Mouse (Mus musculus) MEL-GATA-1-ER (cell line): Measurements from ENCODE around the gene Babam2.

Source experiments
- DNase-seq: peaks from one replicate; pipeline ENCODE4 v3.0.0-alpha.2; 2012; ENCODE audit warnings: low read depth; ENCODE audit errors: extremely low read depth

Babam2 gene

DNA sequence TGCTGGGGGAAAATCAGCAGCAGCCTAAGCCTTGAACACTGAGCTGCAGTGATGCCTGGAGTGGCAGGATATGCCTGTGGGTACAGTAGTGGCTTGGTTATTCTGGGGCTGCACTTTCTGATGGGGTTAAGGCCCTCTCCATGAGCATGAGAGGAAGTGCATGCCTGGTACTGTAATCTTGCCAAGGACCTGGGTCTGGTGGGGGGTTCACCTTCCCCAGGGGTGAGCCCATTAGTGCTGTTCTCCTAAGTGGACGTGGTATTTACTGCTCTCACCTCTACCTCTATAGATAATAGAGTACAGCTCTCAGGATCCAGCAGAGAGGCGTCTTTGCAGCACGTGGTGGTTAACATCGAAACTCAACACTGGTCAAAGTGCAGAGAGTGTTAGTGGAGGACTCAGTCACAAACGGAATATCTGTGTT lies 16.4 kb downstream of the Babam2 start:
- no peak for DNase-seq

DNA sequence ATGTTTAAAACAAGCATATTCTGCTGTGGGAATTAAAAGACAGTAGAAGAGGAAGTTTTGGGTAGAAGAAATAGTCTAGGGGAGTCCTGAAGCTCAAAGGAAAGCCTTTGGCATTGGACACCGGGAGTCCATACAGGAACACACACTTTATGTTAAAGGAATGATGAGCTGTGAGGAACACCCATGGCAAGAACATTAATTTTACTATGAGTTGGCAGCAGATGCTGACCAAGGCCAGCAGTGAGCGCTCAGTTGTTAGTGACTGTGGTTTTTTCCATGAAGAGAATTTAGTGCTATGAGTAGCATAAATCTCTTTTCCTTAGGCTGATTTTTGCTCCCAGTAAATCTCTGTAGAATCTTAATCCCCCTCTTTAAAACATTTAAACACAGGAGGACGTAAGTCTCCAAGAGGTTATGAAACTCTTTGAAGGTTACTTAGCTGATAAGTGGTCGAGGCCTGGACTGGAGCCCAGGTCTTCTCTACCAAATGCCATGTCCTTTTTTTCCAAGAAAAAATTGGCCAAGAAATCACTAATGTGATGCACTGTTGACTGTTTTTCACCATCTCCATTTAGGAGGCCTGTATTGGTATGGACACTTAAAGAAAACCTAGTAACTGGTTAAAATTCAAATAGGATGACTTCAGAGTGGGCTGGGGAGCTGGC lies 18.1 kb downstream of the Babam2 start:
- DNase-seq: no peak

DNA sequence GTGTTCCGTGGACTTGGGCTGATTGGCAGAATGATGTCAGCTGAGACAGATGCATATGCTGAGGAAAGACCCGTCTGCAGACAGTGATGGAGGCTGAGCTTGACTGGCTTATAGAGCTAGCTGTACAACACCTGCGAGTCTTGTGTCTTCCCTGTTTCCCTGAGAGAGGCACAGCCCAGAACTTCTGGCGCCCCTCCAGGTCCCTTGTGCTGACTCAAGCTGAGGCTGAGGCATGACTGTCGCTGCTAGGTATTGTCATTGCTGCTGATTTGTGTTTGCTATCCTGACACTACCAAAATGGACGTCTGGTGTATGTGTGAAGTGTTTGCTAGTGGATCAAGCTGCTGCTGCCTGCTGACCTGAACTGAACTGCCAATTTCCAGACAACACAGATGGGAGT lies 27.0 kb downstream of the Babam2 start:
- no peak for DNase-seq

DNA sequence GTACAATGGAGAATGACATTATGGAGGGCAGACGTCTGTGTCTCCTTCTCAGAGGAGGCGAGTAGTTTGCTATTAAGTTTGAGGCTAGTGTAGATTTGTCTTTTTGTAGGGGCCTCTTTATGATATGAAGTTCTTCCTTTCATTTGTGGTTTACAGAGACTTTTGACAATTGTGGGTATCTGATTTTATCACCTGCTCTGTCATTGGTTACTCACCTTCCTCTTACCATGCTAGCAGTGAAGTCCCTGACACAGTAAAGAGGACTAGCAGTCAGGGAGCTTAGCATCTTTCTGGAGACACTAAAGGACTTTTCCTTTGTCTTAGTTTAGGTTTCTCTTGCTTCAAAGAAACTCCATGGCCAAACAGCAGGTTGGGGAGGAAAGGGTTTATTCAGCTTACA lies 28.4 kb downstream of the Babam2 start:
- DNase-seq: peak; percentile 24

DNA sequence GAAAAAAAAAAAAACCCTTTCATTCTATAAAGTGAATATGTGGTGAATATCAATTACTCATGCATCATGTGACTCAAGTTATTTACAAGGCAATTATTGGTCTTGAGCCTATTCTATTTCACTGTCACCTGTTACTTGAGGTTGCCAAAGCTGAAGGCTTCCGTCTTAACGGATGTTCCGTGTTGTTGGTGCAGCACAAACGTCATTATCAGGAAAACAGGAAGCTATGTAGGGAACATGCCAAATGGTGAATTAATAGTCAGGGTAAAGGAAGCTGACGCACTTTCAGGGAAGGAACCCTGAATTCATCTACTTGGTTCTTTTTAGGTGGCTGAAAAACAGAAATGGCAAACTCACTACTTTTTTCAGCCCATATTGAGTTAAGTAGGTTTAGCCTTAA lies 30.0 kb downstream of the Babam2 start:
- DNase-seq: no peak

DNA sequence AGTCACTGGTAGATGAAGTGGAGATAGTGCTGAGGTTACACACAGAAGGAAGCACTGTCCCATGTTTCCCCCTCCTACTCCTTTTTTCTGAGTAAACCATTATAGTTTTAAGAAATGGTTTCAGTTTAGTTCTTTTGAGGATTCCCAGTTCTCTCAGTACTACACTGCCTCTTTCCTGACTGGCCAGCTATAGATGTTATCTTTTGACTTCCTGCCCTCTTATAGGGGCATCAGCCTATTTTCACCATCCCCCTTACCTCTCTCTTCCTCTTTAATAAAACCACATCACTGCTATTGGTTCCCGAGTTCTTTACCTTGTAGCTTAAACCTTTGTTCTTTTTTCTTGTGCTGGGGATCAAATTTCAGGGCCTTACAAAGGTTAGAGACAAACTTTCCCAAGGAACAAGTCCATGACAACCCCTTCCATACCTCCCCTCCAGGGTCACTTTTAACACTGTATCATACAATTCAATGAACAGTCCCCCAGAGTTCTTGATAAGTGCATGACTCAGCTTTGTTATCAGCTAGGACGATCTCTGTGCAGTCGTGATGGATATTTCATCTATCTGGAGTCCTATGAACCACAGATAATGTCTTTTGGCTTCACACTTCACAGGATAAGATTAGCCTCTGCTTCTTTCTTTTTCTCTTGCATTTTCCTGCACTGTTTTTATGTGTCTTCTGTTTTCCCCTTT lies 35.3 kb downstream of the Babam2 start:
- DNase-seq: peak; percentile 34

DNA sequence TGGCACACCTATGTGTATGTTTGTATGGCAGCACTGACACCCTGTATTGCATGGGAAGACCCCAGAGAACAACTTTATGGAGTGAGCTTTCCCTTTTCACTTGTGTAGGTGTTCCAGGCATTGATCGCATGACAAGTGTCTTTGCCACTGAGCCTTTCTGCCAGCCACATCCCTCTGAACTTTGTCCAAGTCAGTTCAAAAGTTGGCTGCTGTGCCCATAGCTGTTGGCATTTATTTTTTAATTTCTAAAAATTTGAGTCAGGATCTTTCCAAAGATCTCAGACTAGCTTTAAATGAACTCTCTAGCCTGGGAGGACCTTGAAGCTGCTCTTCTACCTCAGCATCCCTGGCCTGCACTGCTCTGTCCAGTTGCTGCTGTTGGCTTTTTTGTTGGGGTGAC lies 44.4 kb downstream of the Babam2 start:
- no peak for DNase-seq

DNA sequence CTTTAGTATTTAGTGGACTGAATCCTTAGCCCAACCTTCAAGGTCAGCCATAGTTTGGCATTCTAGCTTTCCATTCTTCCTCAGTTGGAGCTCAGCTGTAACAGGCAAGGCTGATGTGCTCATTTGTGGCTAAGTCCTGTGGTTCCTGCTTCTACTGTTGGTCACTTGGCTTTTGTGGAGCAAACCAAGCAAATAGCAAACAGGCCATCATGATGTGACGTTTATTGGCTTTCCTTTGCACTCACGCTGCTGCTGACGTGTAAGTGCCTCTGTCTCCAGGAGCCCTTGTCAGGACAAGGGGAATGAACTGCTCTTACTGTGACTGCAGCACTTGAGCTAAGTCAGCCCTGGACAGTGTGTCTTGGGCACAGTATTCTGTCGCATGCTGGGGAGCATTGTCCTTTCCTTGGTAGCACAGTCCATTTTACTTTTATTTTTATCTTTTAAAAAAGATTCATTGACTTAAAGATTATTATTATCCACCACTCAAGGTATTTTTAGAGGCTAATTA lies 45.1 kb downstream of the Babam2 start:
- no peak for DNase-seq

DNA sequence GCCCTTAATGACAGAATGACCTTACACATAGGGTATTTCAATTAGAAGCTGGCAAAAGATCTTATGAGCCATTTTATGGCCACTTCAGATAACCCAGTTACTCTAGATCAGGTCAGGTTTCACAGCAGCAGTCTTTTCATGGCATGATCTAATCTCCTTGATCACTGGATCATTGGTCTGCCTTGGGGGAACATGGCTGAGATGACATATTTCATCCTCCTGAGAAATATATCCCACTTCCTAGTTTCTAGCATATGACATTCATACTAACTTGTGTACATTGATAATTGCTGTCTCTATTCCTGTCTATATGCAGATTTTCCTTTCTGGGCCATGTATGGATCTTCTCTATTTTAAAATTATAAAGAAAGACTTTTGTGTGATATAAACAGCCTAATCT lies 51.9 kb downstream of the Babam2 start:
- no peak for DNase-seq

DNA sequence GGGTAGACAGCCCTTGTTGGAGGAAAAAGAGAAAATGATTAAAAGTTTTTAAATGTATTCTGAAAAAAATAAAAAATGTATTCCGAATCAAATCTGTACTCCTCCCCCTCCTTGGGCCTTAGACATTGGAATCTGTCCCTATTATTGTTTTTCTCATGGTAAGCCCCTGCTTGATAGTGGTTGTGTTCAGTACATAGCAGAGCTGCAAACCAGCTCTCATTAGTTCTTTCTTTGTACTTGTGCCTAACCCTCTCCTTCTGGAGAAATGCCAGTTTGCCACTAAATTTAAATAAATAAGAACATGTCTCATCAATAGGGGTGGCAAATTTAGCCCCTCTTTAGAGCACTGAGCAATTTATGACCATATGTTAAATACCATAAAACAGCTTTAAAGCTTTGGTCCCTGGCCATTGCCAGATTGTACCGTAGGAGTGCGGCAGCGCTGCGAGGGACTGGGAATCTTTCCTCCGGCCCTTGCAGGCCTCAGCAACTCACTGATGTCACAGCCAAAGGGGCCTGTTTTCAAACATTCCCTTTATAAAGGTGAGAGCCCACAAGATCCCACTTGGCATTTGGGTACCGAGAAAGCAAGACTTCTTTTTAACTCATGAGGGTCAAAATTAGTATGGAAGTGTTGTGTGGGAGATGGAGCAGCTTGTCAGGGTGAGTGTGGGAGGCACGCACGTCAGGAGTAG lies 52.9 kb downstream of the Babam2 start:
- DNase-seq: no peak

DNA sequence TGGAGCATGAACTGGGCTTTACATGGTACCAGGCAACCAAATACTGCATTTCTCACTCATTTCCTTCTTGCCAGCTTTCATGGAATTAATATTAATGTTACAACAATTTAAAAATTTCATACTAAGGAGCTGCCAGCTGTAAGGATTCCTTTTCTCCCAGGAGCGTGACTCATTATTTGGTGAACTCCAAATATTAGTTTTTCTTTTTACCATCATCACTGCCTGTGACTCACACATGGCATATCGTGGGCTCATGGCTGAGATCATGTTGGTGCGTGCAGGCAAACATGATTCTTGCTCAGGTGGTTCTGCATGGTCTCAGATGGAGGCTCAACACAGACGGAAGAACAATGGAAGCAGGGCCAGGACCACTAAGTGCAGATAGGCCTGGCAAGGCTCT lies 53.5 kb downstream of the Babam2 start:
- no peak for DNase-seq

DNA sequence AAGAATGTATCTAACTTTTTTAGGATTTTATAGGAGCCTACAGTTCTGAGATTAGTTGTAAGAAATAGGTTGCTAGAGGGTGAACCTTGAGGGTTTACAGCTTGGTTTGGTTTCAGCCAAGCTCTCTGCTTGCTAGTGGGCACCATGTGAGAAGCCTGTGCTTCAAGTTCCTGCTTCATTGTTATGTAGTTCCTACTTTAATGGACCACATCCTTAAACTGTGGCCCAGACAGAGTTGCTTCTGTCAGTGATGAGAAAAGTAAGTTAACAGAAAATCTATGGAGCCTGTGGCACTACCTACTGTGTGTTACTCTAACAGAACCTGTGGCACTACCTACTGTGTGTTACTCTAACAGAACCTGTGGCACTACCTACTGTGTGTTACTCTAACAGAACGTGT lies 57.1 kb downstream of the Babam2 start:
- DNase-seq: no peak

DNA sequence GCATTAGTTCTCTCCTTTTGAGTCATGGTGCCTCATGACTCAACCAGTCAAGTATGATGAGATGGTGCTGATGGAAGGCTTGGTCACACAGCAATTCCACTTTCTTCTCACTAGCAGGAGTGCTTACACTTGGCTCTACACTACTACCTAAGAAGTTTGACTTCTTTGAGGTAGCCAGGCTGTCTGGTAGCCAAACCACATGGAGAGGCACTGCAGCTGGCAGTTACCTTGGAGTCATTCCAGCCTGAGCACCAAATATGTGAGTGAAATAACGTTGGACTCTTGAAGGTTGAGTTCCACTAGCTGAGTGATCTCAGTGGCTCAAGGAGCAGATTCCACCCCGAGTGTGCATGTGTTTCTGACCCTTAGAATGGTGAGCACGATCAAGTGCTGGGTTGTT lies 57.8 kb downstream of the Babam2 start:
- DNase-seq: no peak

DNA sequence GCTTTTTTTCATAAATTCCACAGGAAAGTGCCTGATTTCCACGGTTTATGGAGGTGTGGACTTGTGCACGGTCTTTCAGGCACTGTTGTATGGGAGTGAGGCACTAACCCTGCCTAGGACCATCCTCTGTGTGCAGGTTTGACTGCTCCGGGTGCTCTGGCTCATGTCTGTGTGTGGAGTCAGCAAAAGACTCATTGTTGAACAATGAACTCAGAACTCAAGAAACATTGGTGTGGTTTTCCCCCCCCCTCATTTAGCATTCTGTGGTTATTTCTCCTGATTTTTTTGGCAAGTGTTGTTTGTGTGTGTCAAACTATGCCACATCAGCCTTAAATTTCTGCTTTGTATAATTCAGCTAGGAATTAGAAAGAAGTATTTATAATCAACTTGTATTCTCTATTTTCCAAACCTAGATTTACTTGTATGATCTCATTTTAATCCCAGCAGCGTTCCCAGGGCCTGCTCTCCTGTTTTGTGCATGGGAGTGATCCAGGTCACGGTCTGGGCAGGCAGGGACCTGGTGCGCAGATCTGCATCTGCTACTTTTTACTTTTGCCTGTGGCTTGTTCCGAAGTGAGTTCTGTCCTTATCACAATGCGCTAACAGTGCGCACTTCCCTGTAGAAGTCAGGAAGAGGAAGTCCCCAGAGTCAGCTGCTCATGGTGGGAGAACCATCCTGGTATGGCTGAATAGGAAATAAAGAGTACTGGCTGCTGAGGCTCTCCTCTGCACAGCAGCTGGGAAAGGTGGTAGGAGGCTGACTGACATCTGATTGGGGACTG lies 61.0 kb downstream of the Babam2 start:
- peak; percentile 90 for DNase-seq

DNA sequence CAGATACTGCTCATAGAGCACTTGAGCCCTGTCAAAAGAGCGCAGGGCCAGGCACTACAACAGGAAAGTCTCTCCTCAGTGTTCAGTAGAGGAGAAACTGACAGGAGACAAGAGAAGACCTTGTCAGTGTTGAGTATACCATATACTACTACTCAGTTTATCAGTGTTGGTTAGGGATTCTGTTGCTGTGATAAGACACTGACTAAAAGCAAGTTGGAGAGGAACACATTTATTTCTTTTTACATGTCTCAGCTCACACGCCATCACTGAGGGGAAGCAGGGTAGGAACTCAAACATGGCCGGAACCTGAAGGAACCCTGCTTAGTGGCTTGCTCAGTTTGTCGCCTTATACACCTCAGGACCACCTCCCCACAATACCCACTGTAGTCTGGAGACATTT lies 64.4 kb downstream of the Babam2 start:
- DNase-seq: no peak

DNA sequence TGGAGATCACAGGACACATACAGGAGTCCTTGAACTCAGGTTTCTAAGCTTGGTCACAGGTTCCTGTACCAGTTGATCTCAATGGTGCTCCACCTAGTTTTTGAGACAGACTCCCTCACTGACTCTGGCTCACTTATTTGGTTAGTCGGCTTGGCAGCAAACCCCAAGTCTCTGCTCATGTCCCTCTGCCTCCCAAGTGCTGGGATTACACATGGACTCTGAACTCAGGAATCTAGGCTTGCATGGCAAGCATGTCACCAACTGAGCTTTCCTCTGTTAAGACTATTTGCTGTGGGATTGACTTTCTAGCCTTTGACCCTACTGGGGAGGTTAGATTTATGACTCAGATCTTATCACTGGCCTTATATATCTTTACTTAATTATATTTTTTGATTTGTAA lies 65.3 kb downstream of the Babam2 start:
- no peak for DNase-seq

DNA sequence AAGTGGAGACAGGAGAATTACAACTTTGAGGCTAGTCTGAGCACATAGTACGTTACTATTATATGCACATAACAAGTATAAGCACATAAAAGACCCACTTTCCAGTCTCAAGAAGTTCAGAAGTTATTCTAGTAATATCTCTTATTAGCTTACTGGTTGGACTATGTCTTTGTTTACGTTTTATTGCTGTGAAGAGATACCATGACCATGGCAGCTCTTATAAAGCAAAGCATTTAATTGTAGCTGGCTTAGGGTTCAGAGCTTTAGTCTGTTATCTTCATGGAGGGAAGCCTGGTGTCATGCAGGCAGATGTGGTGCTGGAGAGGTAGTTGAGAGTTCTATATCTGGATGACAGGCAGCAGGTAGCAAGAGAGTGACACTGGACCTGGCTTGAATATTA lies 68.3 kb downstream of the Babam2 start:
- DNase-seq: no peak

DNA sequence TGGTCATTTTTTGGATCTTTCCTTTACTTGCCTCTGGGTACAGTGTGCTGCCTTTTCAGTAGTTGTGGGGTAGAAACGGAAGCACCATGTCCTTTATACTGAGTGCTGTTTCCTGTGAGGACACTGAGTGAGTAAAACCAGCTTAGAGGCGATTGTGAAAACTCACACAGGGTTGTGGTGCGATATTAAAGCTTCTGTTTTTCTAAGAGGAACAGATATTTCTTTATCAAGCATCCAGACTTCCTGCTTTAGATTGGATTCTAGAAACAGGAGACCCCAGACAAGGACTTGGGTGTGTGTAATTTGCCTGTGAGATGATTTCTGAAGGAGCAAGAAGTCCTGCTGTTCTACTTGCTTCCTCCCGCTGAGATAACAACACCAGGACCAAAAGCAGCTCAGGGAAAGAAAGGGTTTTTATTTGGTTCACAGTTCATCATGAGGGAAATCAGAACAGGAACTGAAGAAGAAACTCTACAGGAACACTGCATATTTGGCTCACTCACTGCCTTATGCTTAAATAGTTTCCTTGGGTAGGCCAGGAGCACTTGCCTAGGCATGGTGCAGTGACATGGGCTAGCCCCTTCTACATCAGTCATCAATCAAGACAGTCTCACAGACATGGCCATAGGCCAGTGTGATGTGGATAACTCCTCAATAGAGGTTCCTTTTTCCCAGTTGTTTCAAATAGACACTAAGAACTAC lies 69.5 kb downstream of the Babam2 start:
- DNase-seq: peak; percentile 99

DNA sequence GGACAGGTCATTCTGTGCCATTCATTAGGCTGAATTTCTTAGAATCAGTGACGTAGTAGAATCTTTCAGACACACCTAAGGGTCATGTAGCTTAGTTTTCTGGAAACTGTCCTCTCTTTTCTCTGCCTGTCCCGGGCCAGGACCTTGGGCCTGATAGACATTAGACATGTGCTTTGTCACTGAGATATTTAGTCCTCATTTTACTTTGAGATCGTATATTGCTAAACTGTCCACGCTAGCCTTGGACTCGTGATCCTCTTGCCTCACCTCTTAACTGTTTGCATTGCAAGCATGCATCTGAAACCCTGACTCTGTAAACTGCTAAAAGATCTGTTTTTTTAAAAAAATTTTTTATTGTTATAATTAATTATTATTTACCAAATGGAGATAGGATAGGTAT lies 74.0 kb downstream of the Babam2 start:
- DNase-seq: no peak

DNA sequence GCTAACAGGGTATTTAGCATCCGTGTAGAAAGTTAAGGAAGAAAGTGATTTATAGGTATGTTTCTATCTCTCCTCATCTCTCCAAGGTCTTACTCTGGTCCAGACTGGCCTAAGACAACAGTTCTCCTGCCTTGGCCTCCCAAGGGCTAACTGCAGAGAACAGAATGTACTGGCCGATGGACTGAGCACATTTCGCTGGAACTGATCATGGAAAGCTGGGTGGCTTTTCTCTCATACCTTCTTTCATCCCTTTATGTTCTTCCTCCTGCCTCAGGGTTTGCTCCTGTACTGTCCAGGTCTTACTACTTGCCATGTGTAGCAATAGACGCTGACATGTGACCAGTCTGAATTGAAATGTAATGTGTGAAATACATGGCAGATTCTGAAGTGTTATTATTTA lies 74.4 kb downstream of the Babam2 start:
- DNase-seq: no peak

DNA sequence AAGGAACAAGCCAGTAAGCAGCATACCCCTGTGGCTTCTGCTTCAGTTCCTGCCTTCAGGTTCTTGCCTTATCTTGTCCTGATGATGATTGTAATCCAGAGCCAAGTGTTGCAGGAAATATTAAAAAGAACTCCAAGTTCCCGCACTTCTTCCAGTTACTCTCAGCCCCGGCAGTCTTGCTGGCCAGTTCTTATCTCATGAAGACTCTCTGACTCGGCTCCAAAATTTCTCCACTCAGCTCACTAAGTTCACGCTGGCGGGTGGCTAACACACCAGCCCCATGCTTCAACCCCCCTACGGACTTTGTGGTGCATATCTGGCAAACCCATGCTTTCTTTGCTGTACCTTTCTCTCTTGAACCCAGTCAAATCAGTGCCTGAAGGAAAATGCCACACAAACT lies 77.5 kb downstream of the Babam2 start:
- DNase-seq: no peak
